Mouse (Mus musculus): Measurements from ENCODE around the gene Cd59b. TPM values are rescaled to one million over a fixed set of nuclear protein-coding genes. Genes with fewer than 3 reads are reported as not detected.
"Not testable (repeated sequence)": the region's sequence is repeated elsewhere in the genome, so short reads cannot be mapped to it uniquely, and the experiment has no call there.

Cd59b gene
- polyA plus RNA-seq, 1 experiment = 8.4 TPM

DNA sequence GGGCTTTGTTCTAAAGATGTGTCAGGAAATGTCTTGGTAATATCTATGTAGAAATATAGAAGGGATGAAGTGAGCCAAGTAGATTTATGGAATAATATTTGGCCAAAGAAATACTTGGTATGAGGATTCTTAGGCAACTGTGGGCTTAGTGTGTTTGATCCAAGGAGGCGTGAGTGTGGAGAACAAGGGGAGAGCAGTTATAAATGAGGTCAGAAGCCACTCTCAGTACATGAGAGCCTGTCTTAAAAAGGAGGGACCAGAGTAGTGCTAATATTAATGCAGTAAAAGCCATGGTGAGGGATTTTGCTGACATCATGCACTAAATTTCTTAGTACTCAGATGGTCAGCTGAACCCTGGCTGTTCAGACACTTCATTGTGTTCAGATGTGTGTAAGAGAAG, 11.3 kb upstream of the Cd59b start:
- Histone ChIP-seq H3K27ac (ENCODE audit: control insufficient read depth, insufficient read depth, low read depth, low read length, poor library complexity) (no peak overlapping the region), H3K4me3 (replicated peaks; ENCODE audit: control insufficient read depth, low read depth, low read length) (no peak overlapping the region), H3K4me1 (ENCODE audit: control insufficient read depth, insufficient read depth, low read length) (no peaks in the 10 kb centered on the region)
- TF ChIP-seq CTCF (IDR thresholded peaks at IDR 0.05; ENCODE audit: control insufficient read depth, insufficient read depth, low read length) = no peak
- no peak for TF ChIP-seq POLR2A (IDR thresholded peaks at IDR 0.05; ENCODE audit: borderline replicate concordance, control insufficient read depth, low read depth, low read length)
- WGBS = 92% methylated on average over 1 of the region's 1 CpGs

DNA sequence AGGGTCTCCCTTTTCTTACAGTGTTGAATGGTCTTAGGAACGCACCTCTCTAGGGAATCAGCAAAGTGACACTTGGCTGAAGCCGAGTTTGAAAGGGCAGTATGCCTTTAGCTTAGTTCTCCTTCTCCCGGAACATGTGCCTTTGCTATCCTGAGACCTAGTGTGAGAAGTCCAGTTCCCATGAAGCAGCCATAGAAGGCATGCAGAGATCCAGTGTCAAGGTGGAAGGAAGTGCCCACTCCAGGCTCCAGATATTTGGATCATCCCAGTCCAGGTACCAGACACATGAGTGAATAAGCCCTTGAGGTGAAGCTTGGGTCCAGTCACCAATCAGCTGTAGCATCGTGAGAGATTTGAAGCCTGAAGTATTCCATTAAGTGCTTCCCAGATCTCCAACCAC, 10.7 kb upstream of the Cd59b start:
- Histone ChIP-seq H3K27ac (ENCODE audit: control insufficient read depth, insufficient read depth, low read depth, low read length, poor library complexity) (no peak overlapping the region), H3K4me1 (ENCODE audit: control insufficient read depth, insufficient read depth, low read length) (no peaks in the 10 kb centered on the region), H3K4me3 (replicated peaks; ENCODE audit: control insufficient read depth, low read depth, low read length) (no peak overlapping the region)
- TF ChIP-seq POLR2A (IDR thresholded peaks at IDR 0.05; ENCODE audit: borderline replicate concordance, control insufficient read depth, low read depth, low read length) = no peak
- TF ChIP-seq CTCF (IDR thresholded peaks at IDR 0.05; ENCODE audit: control insufficient read depth, insufficient read depth, low read length) = no peak
- WGBS = 92% methylated on average over 4 of the region's 4 CpGs

- 93% methylated on average over 10 of the region's 10 CpGs for WGBS
- Histone ChIP-seq H3K27ac (ENCODE audit: control insufficient read depth, insufficient read depth, low read depth, low read length, poor library complexity) (no peak overlapping the region), H3K4me1 (ENCODE audit: control insufficient read depth, insufficient read depth, low read length) (no peaks in the 10 kb centered on the region), H3K4me3 (replicated peaks; ENCODE audit: control insufficient read depth, low read depth, low read length) (no peak overlapping the region)
- no peak for TF ChIP-seq POLR2A (IDR thresholded peaks at IDR 0.05; ENCODE audit: borderline replicate concordance, control insufficient read depth, low read depth, low read length)
- no peak for TF ChIP-seq CTCF (IDR thresholded peaks at IDR 0.05; ENCODE audit: control insufficient read depth, insufficient read depth, low read length)
These were observed 9.9 kb upstream of the Cd59b start for GRCm38 (mm10) chr2:104059786-104060185.

GRCm38 (mm10) chr2:104060996-104061395, 8.7 kb upstream of the Cd59b start:
- 95% methylated on average over 6 of the region's 6 CpGs for WGBS
- Histone ChIP-seq H3K4me1 (ENCODE audit: control insufficient read depth, insufficient read depth, low read length) (no peaks in the 10 kb centered on the region), H3K4me3 (replicated peaks; ENCODE audit: control insufficient read depth, low read depth, low read length) (no peak overlapping the region), H3K27ac (ENCODE audit: control insufficient read depth, insufficient read depth, low read depth, low read length, poor library complexity) (no peak overlapping the region)
- TF ChIP-seq POLR2A (IDR thresholded peaks at IDR 0.05; ENCODE audit: borderline replicate concordance, control insufficient read depth, low read depth, low read length) = no peak
- TF ChIP-seq CTCF (IDR thresholded peaks at IDR 0.05; ENCODE audit: control insufficient read depth, insufficient read depth, low read length) = no peak

- no peak for TF ChIP-seq POLR2A (IDR thresholded peaks at IDR 0.05; ENCODE audit: borderline replicate concordance, control insufficient read depth, low read depth, low read length)
- no peak for TF ChIP-seq CTCF (IDR thresholded peaks at IDR 0.05; ENCODE audit: control insufficient read depth, insufficient read depth, low read length)
- Histone ChIP-seq H3K4me1 (ENCODE audit: control insufficient read depth, insufficient read depth, low read length) (no peaks in the 10 kb centered on the region), H3K4me3 (replicated peaks; ENCODE audit: control insufficient read depth, low read depth, low read length) (no peak overlapping the region), H3K27ac (ENCODE audit: control insufficient read depth, insufficient read depth, low read depth, low read length, poor library complexity) (no peak overlapping the region)
These were observed 7.0 kb upstream of the Cd59b start for GRCm38 (mm10) chr2:104062665-104063064.

- WGBS = 78% methylated on average over 2 of the region's 2 CpGs
These were observed 5.5 kb upstream of the Cd59b start for GRCm38 (mm10) chr2:104064152-104064551.

GRCm38 (mm10) chr2:104065526-104065925, 4.1 kb upstream of the Cd59b start, which contains the start of gene Gm10912:
TSS of gene Gm10912 (plus strand) at chr2:104065826.
- H3K27ac ChIP-seq (ENCODE audit: control insufficient read depth, insufficient read depth, low read depth, low read length, poor library complexity); H3K4me3 ChIP-seq (replicated peaks; ENCODE audit: control insufficient read depth, low read depth, low read length); H3K4me1 ChIP-seq (ENCODE audit: control insufficient read depth, insufficient read depth, low read length): not testable (repeated sequence)
- WGBS = 77% methylated on average over 6 of the region's 6 CpGs

More at GRCm38 (mm10) chr2:104064152-104064551, 5.5 kb upstream of the Cd59b start:
- TF ChIP-seq POLR2A (IDR thresholded peaks at IDR 0.05; ENCODE audit: borderline replicate concordance, control insufficient read depth, low read depth, low read length) (no peak), CTCF (IDR thresholded peaks at IDR 0.05; ENCODE audit: control insufficient read depth, insufficient read depth, low read length) (no peak)
- H3K4me3 ChIP-seq (replicated peaks; ENCODE audit: control insufficient read depth, low read depth, low read length) = no peak overlapping the region
- H3K4me1 ChIP-seq (ENCODE audit: control insufficient read depth, insufficient read depth, low read length) = no peaks in the 10 kb centered on the region
- H3K27ac ChIP-seq (ENCODE audit: control insufficient read depth, insufficient read depth, low read depth, low read length, poor library complexity) = no peak overlapping the region

DNA sequence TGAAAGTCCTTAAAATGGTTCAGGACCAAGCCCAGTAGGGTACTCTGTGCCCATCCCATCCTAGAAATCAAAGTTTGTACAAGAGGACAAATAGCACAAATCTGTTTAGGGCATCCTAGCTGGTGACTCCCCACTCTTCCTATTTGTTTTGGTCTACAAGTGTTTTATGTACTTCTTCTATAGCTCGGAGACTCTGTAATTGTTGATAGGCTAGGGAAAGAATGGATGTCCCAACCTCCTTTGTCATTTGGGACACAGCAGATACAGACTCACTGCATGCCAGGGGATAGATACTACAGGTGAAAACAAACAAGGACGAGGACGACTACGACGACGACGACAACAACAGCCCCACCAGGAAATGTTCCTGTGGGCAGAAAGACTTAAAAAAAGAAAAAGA, 1.2 kb upstream of the Cd59b start, which contains the start of gene Gm10799:
Gene Gm10799 (minus strand): TSS at position 101 of the 400 bp plus-strand sequence.
- H3K4me1 ChIP-seq (ENCODE audit: control insufficient read depth, insufficient read depth, low read length); H3K27ac ChIP-seq (ENCODE audit: control insufficient read depth, insufficient read depth, low read depth, low read length, poor library complexity); H3K4me3 ChIP-seq (replicated peaks; ENCODE audit: control insufficient read depth, low read depth, low read length): not testable (repeated sequence)
- 16% methylated on average over 7 of the region's 7 CpGs for WGBS

- H3K27ac ChIP-seq (ENCODE audit: control insufficient read depth, insufficient read depth, low read depth, low read length, poor library complexity); H3K4me3 ChIP-seq (replicated peaks; ENCODE audit: control insufficient read depth, low read depth, low read length); H3K4me1 ChIP-seq (ENCODE audit: control insufficient read depth, insufficient read depth, low read length): not testable (repeated sequence)
- 54% methylated on average over 5 of the region's 5 CpGs for WGBS
These were observed 8.6 kb downstream of the Cd59b start for GRCm38 (mm10) chr2:104078285-104078684.

DNA sequence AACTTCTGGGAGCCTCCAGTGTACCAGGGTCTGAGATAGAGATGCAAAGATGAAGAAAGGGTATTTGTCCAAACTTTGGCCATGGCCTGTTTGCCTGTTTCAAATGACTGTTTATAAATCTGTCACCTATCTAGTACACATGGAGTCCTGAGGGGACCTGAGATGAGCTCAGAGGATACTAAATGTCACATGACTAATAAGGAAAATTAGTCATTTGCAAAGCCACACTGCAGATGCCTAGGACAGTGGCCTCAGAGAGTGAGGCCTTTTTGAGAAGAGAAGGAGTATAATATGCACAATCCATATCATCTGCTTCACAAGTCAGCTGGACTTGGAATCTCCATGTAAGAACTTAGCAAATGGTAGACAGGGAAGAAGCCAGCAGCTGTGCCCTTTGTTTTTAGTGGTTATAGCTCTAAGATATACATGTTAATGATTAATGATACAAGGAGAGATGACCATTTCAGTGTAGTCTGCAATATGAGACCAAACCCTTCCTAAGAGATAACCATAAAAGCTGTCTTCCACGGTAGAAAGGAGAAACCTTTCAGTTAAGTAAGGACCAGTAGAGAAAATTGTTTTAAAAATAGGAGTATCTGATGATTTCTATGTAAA, 11.9 kb downstream of the Cd59b start:
- WGBS = no CpG with 5 or more reads among the region's 1 CpGs
- H3K27ac ChIP-seq (ENCODE audit: control insufficient read depth, insufficient read depth, low read depth, low read length, poor library complexity); H3K4me1 ChIP-seq (ENCODE audit: control insufficient read depth, insufficient read depth, low read length): not testable (repeated sequence)

More for the DNA sequence above, 11.9 kb downstream of the Cd59b start:
- not testable (repeated sequence) for H3K4me3 ChIP-seq (replicated peaks; ENCODE audit: control insufficient read depth, low read depth, low read length)
